Mouse (Mus musculus) erythroblast, adult 5-6 weeks (primary cell): ENCODE data around the gene Efna3. TPM values are rescaled to one million over a fixed set of nuclear protein-coding genes. Genes with fewer than 3 reads are reported as not detected.

ENCODE experiments used
- ATAC-seq: replicated peaks from 2 replicates; pipeline ENCODE4 v1.8.0; 2016; ENCODE audit warnings: moderate number of reproducible peaks, mild to moderate bottlenecking, moderate TSS enrichment, inconsistent platforms; ENCODE audit not compliant: poor library complexity, low FRiP score, severe bottlenecking
- total RNA-seq, 2 experiments: library from RNA; stranded (forward) in 1 of 2; stranded (reverse) in 1 of 2; fragments of 150-400 nt in 1 of 2; fragments of 200-764, 138-1000 nt in 1 of 2; gene quantifications; 2 replicates each; pipeline versions ENCODE4 v1.2.3 to v1.2.4; 2015 to 2017; ENCODE audit warnings: low replicate concordance in 2 of 2

Efna3 gene
- total RNA-seq, 2 experiments from 2014 or later, result not detected

DNA sequence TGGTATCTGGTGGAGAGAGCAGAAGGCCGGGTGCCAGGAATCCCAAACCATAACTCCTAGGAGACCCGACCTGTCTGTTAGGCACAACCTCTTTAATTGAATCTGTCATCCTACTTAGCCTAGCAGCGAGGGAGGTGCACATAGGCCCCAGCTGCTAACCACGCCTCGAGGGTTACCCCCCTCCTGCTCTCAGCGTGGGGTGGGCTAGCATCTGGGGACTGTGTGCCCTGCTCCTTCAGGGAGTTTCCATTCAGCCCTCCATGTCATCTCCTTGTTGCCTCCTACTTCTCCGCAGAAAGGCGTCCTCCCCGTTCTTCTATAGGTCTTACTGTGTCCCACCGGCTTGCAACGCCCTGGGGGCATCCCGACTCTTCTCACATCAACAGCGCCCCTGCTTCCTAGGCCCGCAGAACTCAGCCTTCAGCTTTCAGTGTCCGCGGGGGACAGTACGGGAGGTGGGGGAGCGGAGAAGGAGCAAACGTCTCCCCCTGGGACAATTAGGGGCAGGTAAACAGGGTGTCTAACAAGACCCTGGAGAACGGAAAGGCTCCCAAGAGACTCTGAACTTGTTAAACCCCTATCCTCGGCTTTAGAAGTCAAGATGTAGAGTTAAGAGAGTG, 3.7 kb downstream of the Efna3 start:
- no peak for ATAC-seq

- ATAC-seq, result no peak
These were observed 4.4 kb downstream of the Efna3 start for GRCm38 (mm10) chr3:89318316-89318715.

DNA sequence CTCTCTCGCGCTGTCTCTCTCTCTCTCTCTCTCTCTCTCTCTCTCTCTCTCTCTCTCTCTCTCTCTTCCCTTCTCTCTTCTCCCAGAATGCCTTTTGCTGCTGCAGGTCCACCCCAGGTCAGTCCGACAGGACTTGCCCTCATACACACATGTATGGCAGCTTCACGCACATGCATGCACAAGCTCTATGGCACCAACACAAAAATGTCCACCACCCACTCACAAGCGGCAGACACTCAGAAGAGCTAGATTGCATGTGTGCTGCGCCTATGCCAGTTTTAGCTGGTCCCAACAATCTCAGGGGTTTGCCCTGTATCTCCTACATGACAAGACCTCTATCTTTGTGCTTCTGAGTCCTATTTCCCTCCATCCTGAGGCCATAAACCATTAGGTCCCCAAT, 5.5 kb downstream of the Efna3 start:
- ATAC-seq, result peak; percentile 16; the same call in 1 of the 2 replicates

GRCm38 (mm10) chr3:89316833-89317232, 5.9 kb downstream of the Efna3 start:
- peak; percentile 80 for ATAC-seq

DNA sequence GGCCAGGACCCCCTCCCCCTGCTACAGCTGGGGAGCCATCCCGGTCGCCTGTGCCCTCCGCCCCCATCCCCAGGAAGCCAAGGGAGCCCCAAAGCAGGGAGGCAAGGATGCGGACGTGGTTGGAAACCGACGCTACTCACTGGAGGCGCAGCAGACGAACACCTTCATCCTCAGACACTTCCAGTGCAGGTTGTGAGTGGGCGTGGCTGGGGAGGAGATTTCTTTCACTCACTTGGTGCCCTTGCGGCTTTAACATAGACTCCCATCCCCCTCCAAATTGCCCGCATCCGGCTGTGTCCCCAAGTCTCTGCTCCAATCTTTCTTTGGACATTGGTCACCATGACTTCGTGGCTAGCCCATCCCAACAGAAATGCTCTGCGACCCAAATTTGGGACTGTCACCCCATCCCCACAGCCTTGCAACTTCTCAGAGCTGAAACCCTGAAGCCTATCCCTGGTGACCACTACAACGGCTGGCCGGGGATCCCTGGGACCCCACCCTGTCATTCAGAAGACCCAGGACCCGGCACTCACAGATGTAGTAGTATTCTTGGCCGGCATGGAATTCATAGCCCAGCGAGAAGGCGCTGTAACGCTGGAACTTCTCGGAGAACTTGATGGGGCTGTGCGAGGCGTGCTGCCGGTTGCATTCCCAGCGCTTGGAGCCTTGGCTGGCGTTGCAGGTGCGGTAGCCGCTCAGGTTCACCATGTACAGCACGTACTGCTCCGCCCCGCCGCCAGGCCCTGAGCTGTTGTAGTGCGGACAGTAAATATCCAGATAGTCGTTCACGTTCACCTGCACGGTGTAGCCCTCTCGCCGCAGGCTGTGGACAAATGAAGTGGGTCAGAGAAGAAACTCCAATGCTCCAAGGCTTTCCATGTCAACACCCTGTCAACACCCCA, 6.6 kb downstream of the Efna3 start:
- 0 out of 2 replicates have a peak, but pooled peaks have one; percentile 21 for ATAC-seq

DNA sequence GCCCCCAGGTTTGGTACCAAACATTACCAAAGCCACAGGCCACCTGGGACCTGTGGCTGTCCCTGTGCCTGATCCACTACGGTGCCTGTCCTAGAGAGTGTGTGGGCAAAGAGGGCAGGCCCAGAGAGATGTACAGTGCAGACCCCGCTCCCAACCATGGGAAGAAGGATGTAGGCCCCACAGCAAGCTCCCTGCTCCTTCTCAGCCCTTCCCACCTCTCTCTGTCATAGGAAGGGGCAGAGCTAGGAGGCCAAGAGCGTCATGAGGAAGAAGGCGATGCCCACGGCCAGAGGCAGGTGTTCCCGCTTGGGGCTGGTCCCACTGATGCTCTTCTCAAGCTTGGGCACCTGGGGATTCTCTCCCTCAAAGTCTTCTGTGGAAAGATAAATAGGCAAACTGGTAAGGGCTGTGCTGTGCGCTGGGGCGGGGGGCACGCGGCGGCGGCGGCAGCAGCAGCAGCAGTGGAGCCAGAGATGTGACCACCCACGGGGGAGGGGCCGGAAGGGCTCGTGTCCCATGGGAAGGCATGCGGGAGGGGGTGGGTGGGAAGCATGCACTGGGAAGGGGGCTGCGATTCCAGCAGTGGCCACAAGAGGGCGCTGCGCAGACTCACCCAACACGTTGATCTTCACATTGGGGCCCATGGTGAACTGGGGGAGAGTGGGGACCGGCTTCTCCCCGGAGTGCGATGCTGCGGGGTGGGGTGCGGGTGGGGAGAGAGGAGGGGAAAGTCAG, 7.4 kb downstream of the Efna3 start:
- no peak for ATAC-seq

- ATAC-seq, result no peak
These were observed 8.0 kb downstream of the Efna3 start for GRCm38 (mm10) chr3:89314791-89315190.

DNA sequence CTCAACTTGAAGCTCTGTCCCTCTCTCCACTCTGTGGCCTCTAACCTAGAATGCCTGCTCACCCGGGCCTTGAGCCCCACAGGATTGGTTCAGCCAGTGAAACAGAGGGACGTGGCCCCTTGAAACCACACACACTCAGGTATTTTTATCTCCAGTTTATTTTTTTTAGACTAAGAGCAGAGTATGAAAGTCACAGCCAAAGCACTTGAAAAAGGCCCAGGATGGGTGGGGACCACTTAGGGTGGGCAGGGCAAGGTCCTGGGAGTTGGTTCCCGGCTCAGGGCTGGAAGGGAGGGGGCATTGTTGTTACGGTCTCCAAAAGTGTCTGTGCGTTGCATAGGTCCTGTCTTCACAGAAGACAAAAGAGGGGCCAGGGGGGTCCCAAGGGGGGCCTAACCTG, 8.4 kb downstream of the Efna3 start:
- ATAC-seq, result no peak

DNA sequence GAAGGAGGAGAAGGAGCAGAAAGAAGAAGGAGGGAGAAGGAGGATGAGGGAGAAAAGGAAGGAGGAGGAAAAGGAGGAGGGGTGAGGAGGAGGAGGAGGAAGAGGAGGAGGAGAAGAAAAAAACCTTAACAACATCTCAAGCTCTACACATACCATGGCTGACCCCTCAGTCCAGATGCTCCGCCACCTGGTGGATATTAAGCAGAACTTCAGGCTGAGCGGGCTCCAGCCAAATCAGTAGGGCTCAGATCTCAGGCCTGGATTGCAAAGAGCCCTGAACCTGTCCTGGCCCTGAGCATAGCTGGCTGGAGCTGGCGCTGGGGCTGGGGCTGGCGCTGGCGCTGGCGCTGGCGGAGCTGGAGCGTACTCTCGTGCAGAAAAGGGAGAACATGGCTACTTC, 14.7 kb downstream of the Efna3 start:
- ATAC-seq, result peak; percentile 79; the same call in 1 of the 2 replicates

- no peak for ATAC-seq
These were observed 17.0 kb downstream of the Efna3 start for GRCm38 (mm10) chr3:89305551-89306325.

DNA sequence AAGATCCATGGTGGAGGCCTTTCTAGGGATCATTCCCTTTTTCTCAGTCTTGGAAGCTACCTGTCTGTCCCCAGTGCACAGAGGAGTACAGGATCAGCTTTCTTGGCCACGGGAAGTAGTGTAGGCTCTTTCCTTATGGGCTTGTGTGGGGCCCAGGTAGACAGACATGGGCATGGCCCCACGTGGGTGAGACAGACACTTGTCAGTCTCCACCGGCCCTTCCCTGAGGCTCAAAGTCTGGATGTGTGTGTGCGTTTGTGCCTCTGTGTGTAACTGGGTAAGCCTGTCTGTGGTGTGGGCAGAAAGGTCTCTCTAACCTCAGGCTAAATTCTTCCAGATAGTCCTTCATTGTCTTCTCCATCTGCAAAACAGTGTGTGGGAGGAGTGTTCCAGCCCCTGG, 17.7 kb downstream of the Efna3 start:
- no peak for ATAC-seq

DNA sequence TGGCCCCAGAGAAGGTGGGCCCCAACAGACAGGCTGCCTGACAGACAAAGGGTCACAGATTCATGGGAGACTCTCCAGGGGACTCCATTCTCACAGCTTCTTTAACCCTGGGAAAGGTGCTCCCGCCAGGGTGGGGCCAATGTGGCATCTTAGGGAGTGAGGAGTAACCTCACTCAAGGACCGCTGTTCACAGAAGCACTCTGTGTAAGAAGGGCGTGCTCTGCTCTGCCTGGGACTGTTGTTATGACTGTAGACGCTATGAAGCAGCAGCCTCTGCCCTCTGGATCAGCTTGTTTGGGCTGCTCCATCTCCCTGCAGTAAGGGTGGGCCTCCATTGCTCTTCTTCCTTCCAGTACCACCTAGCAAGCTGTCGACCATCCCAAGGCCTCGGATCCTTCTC, 18.3 kb downstream of the Efna3 start:
- no peak for ATAC-seq

DNA sequence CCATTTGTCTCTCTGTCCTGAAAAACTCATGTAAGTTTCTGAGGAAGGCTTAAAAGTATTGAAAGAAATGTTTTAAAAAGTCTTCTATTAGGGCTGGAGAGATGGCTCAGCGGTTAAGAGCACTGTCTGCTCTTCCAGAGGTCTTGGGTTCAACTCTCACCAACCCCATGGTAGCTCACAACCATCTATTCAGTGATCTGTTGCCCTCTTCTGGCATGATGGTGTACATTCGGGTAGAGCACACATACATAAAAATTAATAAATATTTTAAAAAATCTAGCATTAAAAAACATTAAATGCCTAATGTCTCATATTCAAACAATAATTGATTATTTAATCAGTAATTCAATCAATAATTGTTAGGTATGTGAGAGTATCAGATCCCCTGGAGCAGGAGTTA, 22.3 kb downstream of the Efna3 start:
- ATAC-seq, result no peak

- ATAC-seq, result no peak
These were observed 22.7 kb downstream of the Efna3 start for GRCm38 (mm10) chr3:89300071-89300470.

DNA sequence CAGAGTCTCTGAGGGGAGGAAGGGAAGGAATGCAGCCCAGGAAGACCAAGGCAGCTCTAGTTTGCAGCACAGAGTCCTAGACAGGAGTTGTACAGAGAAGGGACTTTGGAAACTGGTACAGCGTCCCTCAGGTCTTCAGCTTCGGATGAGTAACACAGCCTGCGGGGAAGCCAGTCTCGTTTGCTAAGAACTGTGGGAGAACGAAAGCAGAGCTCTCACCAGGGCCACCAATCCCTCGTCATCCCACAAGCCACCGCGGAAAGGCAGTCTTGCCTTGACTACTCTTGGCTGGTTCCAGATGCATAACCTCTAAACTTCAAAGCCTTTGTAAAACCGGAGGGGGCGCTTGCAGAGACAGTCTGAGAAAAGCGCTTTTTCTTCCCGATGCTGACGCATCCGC, 23.3 kb downstream of the Efna3 start:
- ATAC-seq, result no peak

- ATAC-seq, result no peak
These were observed 23.9 kb downstream of the Efna3 start for GRCm38 (mm10) chr3:89298908-89299307.

- no peak for ATAC-seq
These were observed 25.9 kb downstream of the Efna3 start for GRCm38 (mm10) chr3:89296761-89297396.

DNA sequence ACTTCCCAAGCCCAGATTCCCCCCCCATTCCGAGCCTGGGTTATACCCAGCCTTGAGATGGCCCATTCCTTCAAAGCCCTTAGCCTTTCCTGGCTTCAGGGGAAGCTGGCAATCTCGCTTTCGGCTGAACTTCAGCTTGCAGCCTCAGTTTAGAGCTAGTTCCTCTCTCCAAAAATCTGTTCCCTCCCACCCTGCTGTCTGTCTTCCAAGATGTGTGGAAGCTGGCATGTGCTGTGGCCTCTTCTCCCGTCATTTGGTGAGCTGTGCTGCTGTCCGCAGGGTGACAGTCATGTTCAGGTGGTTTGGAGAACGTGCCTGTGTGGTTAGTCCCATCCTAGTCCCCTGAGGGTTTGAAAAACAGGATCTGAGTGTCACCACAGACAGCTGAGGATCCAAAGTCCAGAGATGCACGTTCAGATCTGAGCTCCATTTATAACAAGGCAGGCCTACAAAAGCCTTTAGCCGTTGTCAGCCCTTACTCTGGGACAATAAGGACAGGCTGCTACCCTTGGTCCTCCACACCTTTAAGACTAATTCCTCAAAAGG, 27.0 kb downstream of the Efna3 start:
- ATAC-seq, result no peak

DNA sequence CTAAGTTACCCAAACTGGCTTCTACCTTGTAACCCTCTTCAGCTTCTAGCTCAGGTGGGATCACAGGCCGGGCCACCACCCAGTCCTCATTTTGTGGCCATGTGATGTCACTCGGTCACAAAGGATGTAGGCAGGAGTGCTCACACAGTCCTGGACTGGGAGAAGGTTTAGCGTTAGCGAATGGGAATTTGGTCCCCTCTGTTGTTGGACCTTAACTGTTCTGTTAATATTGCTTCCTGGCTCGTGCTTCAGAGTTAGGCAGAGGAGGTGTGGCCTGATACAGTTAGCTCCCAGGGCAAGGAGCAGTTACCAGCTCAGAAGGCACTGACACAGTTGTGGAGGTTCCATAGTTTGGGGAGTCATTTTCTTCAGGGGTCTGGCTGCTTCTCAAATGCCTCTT, 28.6 kb downstream of the Efna3 start:
- no peak for ATAC-seq
